Mouse (Mus musculus) ES-Bruce4 (cell line): ENCODE measurements around the gene Yes1.
"Not testable (repeated sequence)": the region's sequence is repeated elsewhere in the genome, so short reads cannot be mapped to it uniquely, and the experiment has no call there.

Experiments
- CTCF ChIP-seq: IDR thresholded peaks from one replicate; pipeline ENCODE4 v1.8.1; 2011; ENCODE audit warnings: low read depth, low read length
- EP300 ChIP-seq: IDR thresholded peaks from 2 replicates; pipeline ENCODE4 v1.6.1; 2011; ENCODE audit warnings: low read depth, low read length; ENCODE audit not compliant: insufficient read depth
- POLR2A ChIP-seq: IDR thresholded peaks from one replicate; pipeline ENCODE4 v1.8.1; 2011; ENCODE audit warnings: low read length; ENCODE audit not compliant: insufficient read depth

- TF ChIP-seq CTCF, EP300, POLR2A: not testable (repeated sequence)
Measured at GRCm38 (mm10) chr5:32725397-32725796, 114.4 kb downstream of the Yes1 start.
